Mouse (Mus musculus): Measurements from ENCODE around the gene Kcnc1.

DNA sequence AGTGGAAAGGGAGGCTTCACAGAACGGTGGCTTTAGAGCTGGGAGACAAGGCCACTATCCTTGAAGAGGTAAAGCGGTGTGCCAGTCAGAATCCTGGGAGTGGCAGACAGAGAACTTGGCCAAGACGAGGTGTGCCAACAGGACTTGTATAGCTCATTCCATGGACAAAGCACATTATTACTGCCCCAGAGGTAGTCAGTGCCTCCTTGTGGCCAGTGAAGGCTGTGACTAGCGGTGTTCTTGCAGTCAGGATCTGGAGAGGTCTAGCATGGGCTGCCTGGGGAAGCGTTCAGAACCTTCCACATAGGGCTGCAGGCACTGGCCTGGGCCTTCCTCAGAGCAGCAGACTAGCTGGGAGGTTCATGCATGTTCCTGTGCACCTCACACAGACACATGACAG lies 39.5 kb downstream of the Kcnc1 start:
- TF ChIP-seq CTCF (IDR thresholded peaks at IDR 0.05; ENCODE audit: low read depth) (0 out of 2 replicates have a peak, but pooled peaks have one; percentile 6), EP300 (IDR thresholded peaks at IDR 0.05; ENCODE audit: low read depth) (no peak)

Measured in liver, embryonic 14.5 days (tissue).